Mouse (Mus musculus) thymus, postnatal 36 days (tissue): ENCODE results near the gene Lats2.
"Not testable (repeated sequence)": the region's sequence is repeated elsewhere in the genome, so short reads cannot be mapped to it uniquely, and the experiment has no call there.

Experiments used
- DNase-seq, 2 experiments: peaks; one replicate each; pipeline ENCODE4 v3.0.0; 2022; ENCODE audit warnings: mixed read lengths in 2 of 2

Lats2 gene

GRCm38 (mm10) chr14:57692517-57693130 lies 65.6 kb downstream of the Lats2 start:
- DNase-seq, result no peak

- DNase-seq, result no peak
Observed at GRCm38 (mm10) chr14:57691316-57691715, 66.9 kb downstream of the Lats2 start.

GRCm38 (mm10) chr14:57690681-57691080 lies 67.5 kb downstream of the Lats2 start:
- no peak for DNase-seq

- not testable (repeated sequence) for DNase-seq
Observed at GRCm38 (mm10) chr14:57688066-57688465, 70.1 kb downstream of the Lats2 start.

GRCm38 (mm10) chr14:57687441-57687840 lies 70.7 kb downstream of the Lats2 start:
- DNase-seq, result no peak

GRCm38 (mm10) chr14:57686647-57687046 lies 71.5 kb downstream of the Lats2 start:
- DNase-seq, result no peak

- peak; percentile 56 to 64 for DNase-seq
Observed at GRCm38 (mm10) chr14:57684579-57684978, 73.6 kb downstream of the Lats2 start.

GRCm38 (mm10) chr14:57682751-57683150 lies 75.4 kb downstream of the Lats2 start:
- no peak for DNase-seq

- DNase-seq, result peak; percentile 72 to 77
Observed at GRCm38 (mm10) chr14:57679958-57680535, 78.1 kb downstream of the Lats2 start.

GRCm38 (mm10) chr14:57679523-57679922 lies 78.7 kb downstream of the Lats2 start:
- DNase-seq, result no peak

GRCm38 (mm10) chr14:57675481-57675880 lies 82.7 kb downstream of the Lats2 start:
- DNase-seq, result no peak

- no peak for DNase-seq
Observed at GRCm38 (mm10) chr14:57665628-57665950, 92.6 kb downstream of the Lats2 start.

GRCm38 (mm10) chr14:57664822-57665627 lies 93.2 kb downstream of the Lats2 start, which contains the start of gene Xpo4:
Gene Xpo4 (minus strand): TSS chr14:57665430.
- DNase-seq, result peak; percentile 80 to 85

GRCm38 (mm10) chr14:57664311-57664821 lies 93.8 kb downstream of the Lats2 start:
- DNase-seq, result no peak

GRCm38 (mm10) chr14:57663630-57664029 lies 94.6 kb downstream of the Lats2 start:
- DNase-seq, result no peak

- DNase-seq, result no peak
Observed at GRCm38 (mm10) chr14:57658301-57658700, 99.9 kb downstream of the Lats2 start.

- no peak for DNase-seq
Observed at GRCm38 (mm10) chr14:57657500-57657899, 100.7 kb downstream of the Lats2 start.

GRCm38 (mm10) chr14:57656519-57656918 lies 101.7 kb downstream of the Lats2 start:
- DNase-seq, result not testable (repeated sequence)

- no peak for DNase-seq
Observed at GRCm38 (mm10) chr14:57649501-57649900, 108.7 kb downstream of the Lats2 start.

- no peak for DNase-seq
Observed at GRCm38 (mm10) chr14:57646155-57646554, 112.0 kb downstream of the Lats2 start.
